Mouse (Mus musculus) olfactory bulb, adult 2 months (tissue): ENCODE data around the gene Fam102a. TPM values are rescaled to one million over a fixed set of nuclear protein-coding genes. Genes with fewer than 3 reads are reported as not detected.

ENCODE experiments used
- H3K27ac ChIP-seq: fragments of 200-500 bp; 2 replicates; pipeline ENCODE4 v1.5.1; 2012; ENCODE audit warnings: low read depth, low read length; ENCODE audit not compliant: insufficient read depth
- H3K4me1 ChIP-seq: fragments of 200-500 bp; 2 replicates; pipeline ENCODE4 v1.6.1; 2012; ENCODE audit warnings: low read length; ENCODE audit not compliant: control insufficient read depth, insufficient read depth
- H3K4me3 ChIP-seq: fragments of 200-500 bp; 2 replicates; pipeline ENCODE4 v1.5.1; 2012; ENCODE audit warnings: mild to moderate bottlenecking, low read depth, low read length, moderate library complexity; ENCODE audit not compliant: insufficient read depth
- CTCF ChIP-seq: fragments of 200-500 bp; IDR thresholded peaks from 2 replicates; pipeline ENCODE4 v1.5.1; 2012; ENCODE audit warnings: low read depth, mild to moderate bottlenecking, low read length, moderate library complexity; ENCODE audit not compliant: insufficient read depth
- POLR2A ChIP-seq: fragments of 200-500 bp; IDR thresholded peaks from 2 replicates; pipeline ENCODE4 v1.6.1; 2012; ENCODE audit warnings: mild to moderate bottlenecking, low read depth, low read length, moderate library complexity; ENCODE audit not compliant: insufficient read depth
- WGBS: fragments of 180-500 bp; shearing (Covaris S2); methylation state at CpG from one replicate; pipeline ENCODE4 v1.1.7; 2018; 5-methylcytosine and 5-hydroxymethylcytosine counted together
- polyA plus RNA-seq: library from polyadenylated mRNA; stranded (reverse); fragments of >200 nt; gene quantifications from 2 replicates; pipeline ENCODE4 v1.2.4, GENCODE M21; 2012; ENCODE audit warnings: low replicate concordance; ENCODE audit not compliant: missing spikeins, insufficient read depth, insufficient read length

Fam102a gene
- polyA plus RNA-seq, 1 experiment: not detected

GRCm38 (mm10) chr2:32581450-32582095, 46.4 kb downstream of the Fam102a start:
- WGBS: 34% methylated on average over 19 of the region's 19 CpGs
- H3K4me1 ChIP-seq: peaks cover 7% of the 10 kb centered on the region
- no peak overlapping the region for H3K27ac ChIP-seq
- peak overlapping the region; percentile 25; the same call in 1 of the 2 replicates for H3K4me3 ChIP-seq
- TF ChIP-seq POLR2A: no peak
- TF ChIP-seq CTCF: no peak

- 14% methylated on average over 37 of the region's 37 CpGs for WGBS
- Histone ChIP-seq H3K27ac (no peak overlapping the region), H3K4me3 (peak overlapping the region; percentile 29), H3K4me1 (peaks cover 13% of the 10 kb centered on the region)
- TF ChIP-seq CTCF (peak; percentile 55), POLR2A (no peak)
These were observed 48.0 kb downstream of the Fam102a start for GRCm38 (mm10) chr2:32582830-32583799.

- no peak overlapping the region for H3K27ac ChIP-seq
- H3K4me1 ChIP-seq: peaks cover 27% of the 10 kb centered on the region
- no peak overlapping the region for H3K4me3 ChIP-seq
- 83% methylated on average over 7 of the region's 7 CpGs for WGBS
- no peak for TF ChIP-seq CTCF
- no peak for TF ChIP-seq POLR2A
These were observed 50.1 kb downstream of the Fam102a start for GRCm38 (mm10) chr2:32585149-32585714.

GRCm38 (mm10) chr2:32586871-32587351, 51.8 kb downstream of the Fam102a start, which contains the start of gene St6galnac4:
TSS of gene St6galnac4 (plus strand) at chr2:32587095.
- Histone ChIP-seq H3K27ac (peak within 1 kb of the TSS; percentile 7; the same call in 1 of the 2 replicates), H3K4me1 (peaks cover 32% of the 10 kb centered on the region), H3K4me3 (peak within 1 kb of the TSS; percentile 53)
- under 1% methylated on average over 38 of the region's 38 CpGs for WGBS
- no peak for TF ChIP-seq CTCF
- peak; percentile 63 for TF ChIP-seq POLR2A

GRCm38 (mm10) chr2:32587731-32588321, 52.7 kb downstream of the Fam102a start:
- no peak for TF ChIP-seq POLR2A
- TF ChIP-seq CTCF: no peak
- Histone ChIP-seq H3K4me1 (peaks cover 30% of the 10 kb centered on the region), H3K4me3 (peak overlapping the region; percentile 53), H3K27ac (no peak overlapping the region)
- 34% methylated on average over 9 of the region's 9 CpGs for WGBS

- 41% methylated on average over 11 of the region's 11 CpGs for WGBS
- H3K27ac ChIP-seq: no peak overlapping the region
- peaks cover 25% of the 10 kb centered on the region for H3K4me1 ChIP-seq
- no peak for TF ChIP-seq CTCF
- TF ChIP-seq POLR2A: no peak
- H3K4me3 ChIP-seq: 0 out of 2 replicates have a peak overlapping the region, but pooled peaks have one; percentile 3
These were observed 54.2 kb downstream of the Fam102a start for GRCm38 (mm10) chr2:32589213-32589795.

GRCm38 (mm10) chr2:32590224-32590623, 55.1 kb downstream of the Fam102a start:
- H3K27ac ChIP-seq: no peak overlapping the region
- TF ChIP-seq POLR2A (no peak), CTCF (no peak)
- H3K4me1 ChIP-seq: peaks cover 25% of the 10 kb centered on the region
- H3K4me3 ChIP-seq: no peak overlapping the region
- 77% methylated on average over 10 of the region's 10 CpGs for WGBS

- TF ChIP-seq CTCF: no peak
- no peak for TF ChIP-seq POLR2A
- WGBS: 88% methylated on average over 6 of the region's 6 CpGs
- Histone ChIP-seq H3K4me3 (no peak overlapping the region), H3K27ac (no peak overlapping the region), H3K4me1 (peaks cover 25% of the 10 kb centered on the region)
These were observed 56.1 kb downstream of the Fam102a start for GRCm38 (mm10) chr2:32591249-32591648.

- H3K4me3 ChIP-seq: no peak overlapping the region
- WGBS: 88% methylated on average over 13 of the region's 13 CpGs
- no peaks in the 10 kb centered on the region for H3K4me1 ChIP-seq
- no peak overlapping the region for H3K27ac ChIP-seq
- TF ChIP-seq POLR2A: no peak
- no peak for TF ChIP-seq CTCF
These were observed 61.6 kb downstream of the Fam102a start for GRCm38 (mm10) chr2:32596725-32597124.
